Mouse (Mus musculus) heart, adult 9 months (tissue): ENCODE measurements around the gene Ccdc115.

Experiments used
- DNase-seq, 2 experiments: peaks; one replicate each; pipeline ENCODE4 v3.0.0; 2022; ENCODE audit warnings: low spot score in 2 of 2

The Ccdc115 gene

DNA sequence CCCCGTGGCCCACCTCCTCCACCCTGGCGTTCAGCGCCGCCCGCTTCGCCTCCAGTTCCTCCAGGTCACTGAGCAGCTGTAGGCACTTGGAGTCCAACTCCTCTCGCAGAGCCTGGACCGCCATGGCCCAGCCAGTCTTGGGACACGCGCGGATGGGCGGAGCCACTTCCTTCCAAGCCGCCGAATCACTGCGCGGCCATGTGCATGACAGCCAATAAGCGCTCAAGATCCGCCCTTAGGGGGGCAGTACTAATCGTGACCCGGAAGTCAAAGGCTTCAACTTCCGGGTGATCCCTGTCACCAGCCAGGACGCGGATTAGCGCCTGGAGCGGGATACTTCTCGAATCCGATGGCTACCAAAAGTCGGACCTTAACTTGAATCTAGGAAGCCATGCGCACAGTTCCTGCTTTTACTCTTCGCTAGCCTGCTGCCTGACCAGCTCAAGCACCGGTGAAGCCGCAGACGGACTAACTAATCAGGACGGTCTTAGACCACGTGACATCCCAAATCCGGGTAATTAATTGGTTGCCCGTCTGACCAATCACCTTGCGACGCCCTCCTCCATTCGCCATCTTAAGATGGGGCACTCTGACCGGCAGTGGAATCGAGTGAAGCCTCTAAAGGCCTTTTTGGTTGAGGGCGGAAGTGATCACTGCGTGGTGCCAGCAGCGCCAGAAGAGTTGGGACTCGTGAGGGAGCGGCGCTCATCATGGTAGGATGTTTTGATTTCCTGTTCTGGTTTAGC lies at the start of gene Ccdc115, which contains the start of gene Imp4:
TSS of gene Ccdc115 (minus strand) at position 458 of the 746 bp plus-strand sequence.
TSS of gene Imp4 (plus strand) at position 637 of the 746 bp plus-strand sequence.
- DNase-seq = peak; percentile 96 to 97

DNA sequence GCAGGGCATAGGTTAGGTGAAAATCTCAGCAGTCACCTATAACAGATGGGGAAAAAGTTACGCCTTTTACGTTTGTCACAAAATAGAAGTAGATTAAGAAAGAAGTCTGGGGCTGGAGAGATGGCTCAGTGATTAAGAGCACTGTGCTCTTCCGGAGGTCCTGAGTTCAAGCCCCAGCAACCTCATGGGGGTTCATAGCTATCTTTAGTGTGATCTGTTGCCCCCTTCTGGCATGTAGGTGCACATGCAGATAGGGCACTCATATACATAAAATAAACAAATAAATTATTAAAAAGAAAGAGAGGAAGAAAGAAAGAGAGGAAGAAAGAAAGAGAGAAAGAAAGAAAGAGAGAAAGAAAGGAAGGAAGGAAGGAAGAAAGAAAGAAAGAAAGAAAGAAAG lies 47.9 kb upstream of the Ccdc115 start:
- no peak for DNase-seq

DNA sequence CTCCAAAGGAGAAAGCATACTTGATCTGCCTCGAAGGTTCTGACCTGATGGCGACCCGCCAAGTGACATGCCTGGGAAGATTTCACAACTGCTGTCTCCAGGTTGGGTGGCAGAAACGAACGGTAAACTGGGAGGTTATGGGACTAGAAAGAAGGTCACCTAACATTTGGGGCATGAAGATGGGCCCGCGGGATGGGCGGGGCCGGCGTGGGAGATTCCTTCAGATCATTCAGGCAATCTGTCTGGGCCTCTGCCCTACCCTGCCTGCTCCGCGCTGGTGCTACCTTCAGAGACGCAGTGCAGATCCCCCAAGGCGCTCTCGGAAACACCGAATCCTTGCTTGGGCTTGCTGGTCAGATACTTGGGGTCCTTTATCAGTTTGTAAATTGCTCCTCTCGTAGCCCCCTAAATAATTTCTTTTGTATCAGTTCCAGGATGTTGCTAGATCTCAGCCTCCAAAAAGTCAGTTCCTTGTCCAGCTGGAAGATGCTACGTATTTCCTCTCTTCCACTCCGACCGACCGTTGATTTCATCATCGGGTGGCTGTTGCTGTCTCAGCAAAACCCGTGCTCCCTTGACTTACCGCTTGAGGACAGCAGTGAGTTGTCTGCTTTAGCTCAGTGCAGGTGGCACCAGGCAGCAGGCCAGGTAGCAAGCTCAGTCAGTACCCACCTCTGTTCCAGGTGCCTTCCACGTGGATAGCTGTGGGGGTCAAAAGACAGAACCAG lies 46.2 kb upstream of the Ccdc115 start:
- DNase-seq = peak in 1 of 2 experiments; percentile 41

DNA sequence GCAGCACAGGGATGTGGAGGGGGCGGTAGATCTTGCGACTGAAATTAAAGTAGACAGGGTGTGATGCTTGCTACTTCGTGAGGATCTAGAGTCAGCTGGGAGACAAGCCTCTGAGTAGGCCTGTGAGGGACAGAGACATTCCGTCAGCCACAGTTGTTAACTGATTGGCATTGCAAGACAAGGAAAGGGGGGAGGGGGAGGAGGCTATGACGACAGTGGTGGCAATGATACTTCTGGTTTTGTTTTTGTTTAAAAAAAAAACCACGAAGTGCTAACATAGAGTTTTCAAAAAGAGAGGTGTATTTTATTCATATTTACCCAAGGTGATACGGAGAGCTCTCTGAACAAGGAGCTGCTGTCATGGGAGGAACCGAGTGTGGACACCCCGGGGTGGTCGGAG lies 45.0 kb upstream of the Ccdc115 start:
- DNase-seq = no peak

DNA sequence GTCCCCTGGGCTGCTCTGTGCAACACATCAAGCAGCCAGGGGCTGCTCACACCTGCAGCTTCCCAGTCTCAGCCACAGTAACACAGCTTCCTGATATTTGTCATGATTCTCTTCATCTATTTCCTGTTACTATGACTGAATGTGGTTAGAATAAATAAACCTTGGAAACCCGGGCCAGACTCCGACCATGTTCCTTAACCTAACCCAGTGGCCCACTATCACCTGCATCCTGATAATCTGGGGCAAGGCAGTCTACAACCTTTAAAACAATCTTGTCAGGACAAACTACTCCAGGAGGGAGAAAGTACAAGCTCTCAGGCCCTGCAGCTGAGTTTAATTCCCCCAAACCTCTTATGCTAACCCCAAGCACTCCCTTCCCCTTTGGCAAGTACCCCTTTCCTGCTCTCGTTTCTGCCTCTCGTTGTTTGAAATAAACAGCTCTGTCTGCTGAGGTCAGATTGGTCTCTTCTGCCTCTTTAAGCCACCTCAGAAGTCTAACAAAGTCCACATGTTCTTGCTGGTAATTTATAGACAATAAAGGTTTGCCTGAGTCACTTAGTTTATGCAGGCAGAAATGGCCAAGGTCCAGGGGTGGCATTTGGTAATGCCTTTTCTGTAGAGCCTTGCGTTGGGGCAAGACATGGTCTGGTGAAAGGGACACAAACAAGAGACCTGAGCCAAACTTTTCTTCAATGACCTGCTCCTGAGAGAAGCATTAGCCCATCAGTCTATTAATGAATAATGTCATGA lies 42.6 kb upstream of the Ccdc115 start:
- DNase-seq = no peak

DNA sequence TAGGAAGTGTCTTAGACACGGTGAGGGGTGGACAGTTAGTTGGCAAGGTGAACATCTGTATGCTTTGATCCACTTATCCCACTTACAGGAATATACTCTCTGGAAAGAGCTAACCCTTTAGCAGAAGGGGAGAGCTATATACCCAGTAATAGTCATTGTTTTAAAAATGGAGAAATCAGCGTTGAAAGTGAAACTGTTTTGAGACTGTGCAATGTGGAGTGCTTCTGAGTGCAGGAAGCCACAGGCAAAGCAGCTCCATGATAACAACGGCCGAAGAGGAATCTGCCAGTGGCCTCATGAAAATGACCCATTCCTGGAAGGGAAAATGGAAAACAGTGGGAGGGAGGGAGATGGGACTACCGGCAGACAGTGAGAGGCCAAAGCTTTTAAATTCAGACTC lies 41.3 kb upstream of the Ccdc115 start:
- peak in 1 of 2 experiments; percentile 5 for DNase-seq

DNA sequence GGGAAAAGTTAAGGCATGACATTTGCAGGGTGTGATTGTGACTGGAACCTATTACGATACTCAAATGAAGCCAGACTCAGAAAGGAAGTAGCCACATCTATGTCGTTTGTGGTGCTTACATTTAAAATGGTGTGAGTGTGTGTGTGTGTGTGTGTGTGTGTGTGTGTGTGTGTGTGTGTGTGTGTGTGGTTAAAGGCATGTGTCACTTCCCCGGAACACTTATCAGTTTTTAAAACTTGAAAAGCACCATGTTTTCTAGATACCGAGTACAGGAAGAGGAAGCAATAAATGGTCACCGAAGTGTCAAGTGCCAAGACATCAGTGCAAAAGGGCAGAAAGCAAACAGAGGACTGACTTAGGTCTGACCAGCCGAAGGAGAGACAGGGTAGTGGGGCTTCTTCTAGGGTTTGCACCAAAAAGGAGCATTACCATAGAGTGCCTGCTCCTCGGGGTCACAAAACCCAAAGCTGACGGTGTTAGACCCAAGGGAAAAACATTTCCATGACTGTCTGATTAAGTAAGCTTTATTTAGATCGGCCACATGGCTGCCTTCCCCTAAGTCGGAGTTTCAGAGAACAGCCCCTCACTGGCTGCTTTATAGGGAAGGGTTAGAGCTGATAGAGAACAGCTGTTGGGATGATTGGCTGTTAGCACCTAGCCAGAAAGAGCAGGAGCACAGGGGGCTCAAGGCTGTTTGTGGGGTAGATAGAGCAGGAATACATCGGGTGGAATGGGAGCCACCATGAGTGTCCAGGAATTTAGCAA lies 39.6 kb upstream of the Ccdc115 start:
- no peak for DNase-seq

DNA sequence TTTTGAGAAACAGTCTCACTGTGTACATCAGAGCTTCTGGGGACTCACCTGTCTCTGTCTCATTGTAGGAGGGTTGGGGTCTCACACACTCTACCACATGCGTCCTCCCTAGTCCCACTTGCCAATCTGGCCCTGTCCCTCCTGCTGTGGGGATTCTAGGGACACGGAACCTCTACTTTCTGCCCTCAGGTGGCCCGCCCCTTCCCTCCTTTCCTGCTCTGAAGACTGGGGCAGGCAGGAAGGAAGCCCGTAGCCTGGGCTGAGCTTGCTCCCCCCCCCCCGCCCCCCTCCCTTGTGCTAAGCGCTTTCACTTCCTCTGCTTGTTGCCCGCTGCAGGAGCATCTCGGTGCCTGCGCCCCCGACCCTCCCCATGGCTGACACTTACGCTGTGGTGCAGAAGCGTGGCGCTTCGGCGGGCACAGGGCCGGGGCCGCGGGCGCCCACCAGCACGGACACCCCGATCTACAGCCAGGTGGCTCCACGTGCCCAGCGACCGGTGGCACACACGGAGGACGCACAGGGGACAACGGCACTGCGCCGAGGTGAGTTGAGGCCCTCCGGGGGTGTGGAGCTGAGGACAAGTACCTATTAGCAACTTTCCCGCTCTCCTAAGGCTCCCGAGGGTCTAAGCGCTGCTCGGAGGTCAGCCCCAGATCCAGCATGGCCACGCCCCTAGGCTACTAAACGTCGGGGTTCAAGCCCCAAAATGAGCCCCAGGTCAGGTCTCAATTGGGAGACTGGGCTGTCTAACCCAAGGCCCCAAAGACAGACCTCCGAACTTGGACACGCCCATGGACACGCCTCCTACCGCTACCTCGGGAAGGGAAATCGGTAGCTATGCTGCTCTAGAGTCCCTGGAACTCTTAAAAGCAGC lies 33.2 kb upstream of the Ccdc115 start:
- DNase-seq = peak; percentile 36 to 58

DNA sequence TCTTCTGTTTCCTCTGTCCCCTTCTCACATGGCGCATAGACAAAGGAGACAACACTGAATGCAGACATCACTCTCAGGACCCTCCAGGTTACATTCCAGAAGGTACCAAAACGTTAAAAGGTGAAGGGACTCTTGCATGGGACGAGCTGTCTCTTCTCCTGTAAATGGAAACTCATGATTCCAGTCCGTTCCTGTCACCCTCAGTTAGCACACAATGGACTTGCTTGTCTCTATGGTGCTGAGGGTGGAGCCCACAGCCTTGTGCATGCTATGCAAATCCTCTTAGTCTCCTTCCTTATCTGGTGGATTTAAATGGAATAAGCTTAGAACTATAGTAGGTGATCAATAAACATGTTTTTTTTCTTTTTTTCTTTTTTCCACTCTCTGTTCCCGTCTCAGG lies 30.3 kb upstream of the Ccdc115 start:
- no peak for DNase-seq

DNA sequence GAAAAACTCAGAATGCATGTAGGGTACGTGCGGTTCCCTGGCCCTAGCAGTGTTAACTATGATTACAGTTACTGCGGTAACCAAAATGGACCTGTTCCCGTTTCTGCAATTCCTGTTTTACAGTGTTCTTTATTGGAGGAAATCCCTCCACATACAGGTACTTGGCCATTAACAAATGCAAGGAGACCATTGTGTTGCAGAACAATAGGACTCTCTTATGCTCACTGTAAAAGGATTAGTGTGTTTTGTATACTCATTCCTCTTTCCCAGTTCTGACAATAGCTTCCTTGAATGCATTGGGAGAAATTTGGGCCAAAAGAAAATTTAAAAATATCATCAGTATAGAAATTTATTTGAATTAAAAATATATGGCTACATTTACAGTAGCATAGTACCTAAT lies 29.0 kb upstream of the Ccdc115 start:
- no peak for DNase-seq

DNA sequence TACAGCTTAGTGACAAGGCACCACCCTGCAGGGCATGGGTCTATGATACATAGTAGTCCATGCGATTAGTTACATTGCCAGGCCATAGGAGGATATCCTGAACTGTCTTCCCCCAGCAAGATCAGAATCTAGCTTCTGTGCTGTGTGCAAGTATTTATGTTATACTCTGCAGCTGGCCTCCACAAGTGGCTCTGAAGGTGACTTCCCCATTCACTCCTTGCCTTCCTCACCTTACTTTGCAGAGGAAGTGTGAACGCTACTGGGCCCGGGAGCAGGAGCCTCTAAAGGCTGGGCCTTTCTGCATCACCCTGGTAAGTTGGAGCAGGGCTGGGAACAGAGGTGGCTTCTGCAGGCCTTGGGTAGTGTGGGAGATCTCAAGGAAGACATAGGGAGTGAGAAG lies 28.6 kb upstream of the Ccdc115 start:
- DNase-seq = no peak

DNA sequence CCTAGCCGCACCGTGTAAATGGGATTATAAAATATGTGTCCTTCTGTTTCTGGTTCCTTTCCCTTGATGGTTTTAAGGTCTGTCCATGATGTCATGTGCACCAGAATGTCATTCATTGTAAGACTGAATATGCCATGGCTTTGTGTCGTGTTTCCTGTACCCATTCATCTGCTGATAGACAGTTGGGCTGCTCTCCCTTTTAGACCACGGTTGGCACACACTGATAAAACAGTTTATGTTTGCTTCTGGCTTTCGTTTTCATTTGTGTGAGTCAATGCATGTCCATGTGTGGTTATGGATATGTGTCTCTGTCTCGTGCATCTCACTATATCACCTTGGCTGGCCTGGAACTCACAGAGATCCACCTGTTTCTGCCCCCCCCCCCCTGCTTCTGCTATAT lies 26.0 kb upstream of the Ccdc115 start:
- DNase-seq = no peak

DNA sequence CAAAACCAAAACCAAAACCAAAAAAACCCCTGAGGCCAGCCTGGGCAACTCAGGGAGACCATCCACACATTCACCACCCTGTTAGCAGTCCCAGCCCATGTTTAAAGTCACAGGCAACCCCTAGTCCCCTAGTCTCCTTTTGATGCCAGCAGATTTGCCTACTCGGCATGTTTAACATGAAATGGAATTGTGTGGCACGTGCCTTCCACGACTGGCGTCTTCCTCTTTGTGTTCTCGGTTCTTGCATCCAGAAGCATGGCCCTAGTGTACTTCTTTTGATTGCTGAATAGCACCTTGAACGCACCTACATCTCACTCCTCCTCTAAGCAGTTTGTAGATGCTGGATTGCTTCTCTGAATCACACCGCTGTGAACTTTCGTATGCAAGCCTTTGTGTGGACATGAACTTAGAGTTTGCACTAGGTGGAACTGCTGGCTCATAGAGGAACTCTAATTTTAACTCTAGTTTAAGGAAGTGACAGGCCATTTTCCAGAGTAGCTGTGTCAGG lies 24.9 kb upstream of the Ccdc115 start:
- DNase-seq = peak; percentile 34 to 44

DNA sequence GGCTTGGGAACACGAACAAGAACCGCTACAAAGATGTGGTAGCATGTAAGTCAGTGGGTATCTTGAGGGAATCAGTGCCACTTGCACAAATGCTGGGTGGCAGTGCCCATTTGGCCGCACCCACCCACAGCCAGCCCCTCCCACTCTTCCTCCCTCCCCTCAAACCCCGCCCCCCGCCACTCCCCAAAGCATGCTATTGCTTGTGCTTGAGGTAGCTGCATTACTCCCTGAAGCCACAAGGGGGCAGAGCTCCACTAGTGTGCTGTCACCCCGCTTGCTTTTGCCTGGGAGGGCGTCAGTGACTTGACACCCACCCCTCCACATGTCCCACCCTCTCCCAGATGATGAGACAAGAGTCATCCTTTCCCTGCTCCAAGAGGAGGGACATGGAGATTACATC lies 23.3 kb upstream of the Ccdc115 start:
- DNase-seq = peak; percentile 41 to 53

DNA sequence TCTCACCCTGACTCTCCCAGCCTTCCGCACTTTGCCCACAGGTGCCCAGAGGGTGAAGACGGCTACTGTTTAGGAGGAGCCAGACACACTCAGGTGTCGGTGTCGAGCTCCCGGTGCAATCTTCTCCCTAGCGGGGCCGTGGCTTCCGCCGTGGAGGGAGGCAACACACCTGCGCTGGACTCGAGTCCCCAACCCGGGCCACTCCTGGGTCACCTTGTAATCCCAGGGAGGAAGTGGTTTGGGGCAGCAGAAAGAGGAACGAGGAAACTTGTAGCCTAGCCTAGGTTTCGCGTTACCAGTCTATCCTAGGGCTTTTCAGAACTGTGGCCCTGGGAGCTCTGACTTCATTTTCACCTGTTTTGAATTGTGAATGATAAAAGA lies 20.6 kb upstream of the Ccdc115 start:
- no peak for DNase-seq

DNA sequence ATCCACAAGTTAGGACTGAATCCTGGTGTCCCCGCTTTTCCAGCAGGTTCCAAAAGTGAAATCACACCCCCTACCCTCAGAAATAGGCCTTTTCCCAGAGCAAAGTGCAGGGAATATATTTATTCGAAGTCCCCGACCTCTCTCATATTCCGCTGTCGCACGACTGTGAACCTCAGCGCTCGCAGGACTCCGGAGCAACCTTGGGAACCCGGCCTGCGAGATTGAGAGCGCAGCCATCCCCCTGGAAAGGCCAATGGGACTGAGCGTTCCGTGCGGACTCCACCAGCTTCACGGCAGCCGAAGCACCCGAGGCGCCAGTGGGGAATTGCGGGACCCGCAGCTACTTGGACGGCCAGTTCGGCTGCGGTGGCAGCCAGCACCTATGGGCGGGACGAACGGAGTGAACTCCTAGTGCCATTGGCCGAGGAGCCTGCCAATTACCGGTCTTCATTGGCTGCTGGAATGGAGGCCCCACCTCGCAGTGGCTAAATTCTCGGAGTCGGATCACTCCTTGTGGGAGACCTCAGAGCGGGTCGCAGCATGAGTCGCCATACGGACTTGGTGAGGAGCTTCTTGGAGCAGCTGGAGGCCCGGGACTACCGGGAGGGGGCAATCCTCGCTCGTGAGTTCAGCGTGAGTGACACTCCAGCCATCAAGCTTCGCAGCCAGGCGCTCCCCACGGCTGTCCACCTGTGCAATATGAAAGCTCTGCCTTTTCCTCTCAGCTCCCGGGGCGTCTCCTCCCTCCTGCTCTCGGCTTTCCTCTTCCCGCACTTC lies 20.0 kb upstream of the Ccdc115 start, which contains the start of gene Ptpn18:
TSS of gene Ptpn18 (plus strand) at position 479 of the 777 bp plus-strand sequence.
- peak; percentile 91 to 92 for DNase-seq

DNA sequence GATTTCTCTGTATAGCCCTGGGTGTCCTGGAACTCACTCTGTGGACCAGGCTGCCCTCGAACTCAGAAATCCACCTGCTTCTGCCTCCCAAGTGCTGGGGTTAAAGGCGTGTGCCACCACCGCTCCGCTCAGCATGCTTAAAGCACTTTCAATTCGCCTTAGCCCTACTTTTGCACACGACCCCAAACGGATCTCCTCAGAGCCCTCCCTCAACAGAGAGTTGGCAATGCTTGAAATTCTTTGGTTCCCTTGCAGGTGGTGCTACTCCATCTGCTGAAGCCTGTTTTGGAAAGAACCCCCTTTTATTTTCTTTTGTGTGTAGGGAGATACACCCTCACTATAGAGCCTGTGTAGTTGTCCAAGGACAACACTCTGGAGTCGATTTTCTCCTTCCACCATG lies 19.0 kb upstream of the Ccdc115 start:
- DNase-seq = no peak

DNA sequence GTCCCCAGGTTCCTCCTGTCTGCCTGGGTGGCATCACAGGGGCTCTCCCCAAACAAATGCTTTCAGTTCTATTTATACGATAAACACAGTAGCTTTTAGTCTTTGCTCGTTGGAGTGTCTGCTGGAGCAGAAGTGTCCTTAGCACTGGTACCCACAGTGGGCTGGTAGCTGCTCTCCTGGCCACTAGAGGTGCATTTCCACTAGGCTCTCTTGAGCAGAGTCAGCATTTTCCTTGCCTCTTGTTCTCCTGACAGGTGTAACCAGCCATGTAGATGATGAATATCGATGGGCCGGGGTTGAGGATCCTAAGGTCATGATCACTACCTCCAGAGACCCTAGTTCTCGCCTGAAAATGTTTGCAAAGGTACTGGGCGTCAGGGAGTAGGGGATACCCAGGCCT lies 3.7 kb upstream of the Ccdc115 start:
- no peak for DNase-seq

DNA sequence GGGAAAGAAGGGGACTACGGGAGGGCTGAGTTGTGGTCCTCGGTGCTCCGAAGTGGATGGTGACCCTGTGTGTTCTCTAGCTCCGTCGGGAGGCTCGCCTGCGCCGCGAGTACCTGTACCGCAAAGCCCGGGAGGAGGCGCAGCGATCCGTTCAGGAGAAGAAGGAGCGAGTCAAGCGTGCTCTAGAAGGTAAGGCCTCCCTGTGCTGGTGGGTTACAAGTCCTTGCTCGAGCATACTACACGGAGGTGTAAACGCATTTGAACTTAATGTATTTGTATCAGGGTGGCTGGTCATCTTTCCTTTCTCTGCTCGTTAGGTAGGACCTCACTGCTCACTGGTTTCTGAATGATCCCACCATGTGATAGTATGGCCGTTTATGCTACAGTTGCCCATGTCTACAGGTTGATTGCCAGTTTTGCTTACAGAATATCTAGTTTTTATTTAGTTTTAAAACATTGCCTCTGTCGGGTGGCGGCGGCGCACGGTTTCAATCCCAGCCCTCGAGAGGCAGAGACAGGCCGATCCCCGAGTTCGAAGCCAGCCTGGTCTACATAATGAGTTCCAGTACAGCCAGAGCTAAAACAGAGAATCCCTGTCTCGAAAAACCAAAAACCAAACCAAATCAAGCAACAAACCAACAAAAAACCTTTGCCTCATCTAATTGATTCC lies 624 bp upstream of the Ccdc115 start:
- no peak for DNase-seq
